ENCODE assay signal across 31 mouse cellular contexts in genomic region chr11:32355377-32355776, GRCm38 (mm10). TPM values are rescaled to one million over a fixed set of nuclear protein-coding genes. Genes with fewer than 3 reads are reported as not detected.
DNase-seq lines count a peak whose midpoint lies in the region; ATAC-seq lines count a peak whose summit lies in the region.
"Had no signal": no experiment of that assay in that cellular context is flagged by ENCODE, and none has a peak within 500 bp of the region (broad histone marks: within the 10 kb centered on the region; RNA-seq: fewer than 3 reads in every experiment).

No protein-coding gene starts in this region.

- DNase-seq in gastrocnemius, postnatal 25 days: peak; percentile 45
- DNase-seq in gastrocnemius, postnatal 36 days: no peak
- DNase-seq in 3T3-L1 (ENCODE audit: low read depth, low spot score): peak; percentile 68
- DNase-seq in NIH3T3 (ENCODE audit: low read depth): peak; percentile 74
- DNase-seq in skeletal muscle tissue, adult 2 months (ENCODE audit: low read depth, low spot score): peak; percentile 49
- DNase-seq in adrenal gland, adult 2 months: no peak
- DNase-seq: adrenal gland, postnatal 36 days; cerebellum, adult 2 months; cerebellum, postnatal 14 days; kidney, adult 2 months; kidney, postnatal 36 days; retina, postnatal 1 day; right cerebral cortex, postnatal 25 days; spleen, adult 18-20 months; thymus, postnatal 14 days had no signal

- H3K27ac ChIP-seq in forebrain, embryonic 15.5 days (replicated peaks): no peak overlapping the region
- H3K27ac ChIP-seq: forebrain, embryonic 12.5 days; heart, embryonic 10.5 days; heart, embryonic 15.5 days; hindbrain, embryonic 12.5 days; hindbrain, postnatal 0 days; intestine, embryonic 15.5 days; limb, embryonic 12.5 days; lung, embryonic 15.5 days; midbrain, embryonic 12.5 days had no signal

- intact Hi-C loops in gastrocnemius, postnatal 36 days (cut with DNase I): no loop called here

- H3K4me1 ChIP-seq in forebrain, embryonic 15.5 days: peaks cover 34% of the 10 kb centered on the region

- ATAC-seq in forebrain, embryonic 15.5 days (replicated peaks): no peak
- ATAC-seq: hindbrain, postnatal 0 days; intestine, embryonic 15.5 days had no signal

- H3K9ac ChIP-seq in forebrain, embryonic 15.5 days (replicated peaks): no peak overlapping the region
- H3K9ac ChIP-seq: forebrain, embryonic 12.5 days; heart, embryonic 15.5 days; hindbrain, embryonic 12.5 days; intestine, embryonic 15.5 days; lung, embryonic 15.5 days; midbrain, embryonic 12.5 days had no signal

- no peaks in the 10 kb centered on the region for H3K9me3 ChIP-seq in forebrain, embryonic 15.5 days
- H3K9me3 ChIP-seq: forebrain, embryonic 12.5 days; G1E; heart, embryonic 10.5 days; heart, embryonic 15.5 days; hindbrain, embryonic 12.5 days; intestine, embryonic 15.5 days; lung, embryonic 15.5 days; midbrain, embryonic 12.5 days had no signal

- no peak overlapping the region for H3K4me3 ChIP-seq in forebrain, embryonic 15.5 days
- H3K4me3 ChIP-seq: forebrain, embryonic 12.5 days; heart, embryonic 10.5 days; heart, embryonic 15.5 days; hindbrain, embryonic 12.5 days; intestine, embryonic 15.5 days; layer of hippocampus, adult 2 months; limb, embryonic 12.5 days; lung, embryonic 15.5 days; megakaryocyte, embryonic 14.5 days; midbrain, embryonic 12.5 days had no signal

- H3K36me3 ChIP-seq in forebrain, embryonic 15.5 days: peaks cover 12% of the 10 kb centered on the region
- H3K36me3 ChIP-seq: G1E had no signal

- 76% methylated on average over 1 of the region's 1 CpGs for WGBS in forebrain, embryonic 15.5 days

- H3K27me3 ChIP-seq in forebrain, embryonic 15.5 days: no peaks in the 10 kb centered on the region
- H3K27me3 ChIP-seq: forebrain, embryonic 12.5 days; heart, embryonic 15.5 days; hindbrain, embryonic 12.5 days; intestine, embryonic 15.5 days; limb, embryonic 12.5 days; lung, embryonic 15.5 days; midbrain, embryonic 12.5 days had no signal

- no peak overlapping the region for H3K4me2 ChIP-seq in forebrain, embryonic 15.5 days (replicated peaks)
- H3K4me2 ChIP-seq: forebrain, embryonic 12.5 days; heart, embryonic 15.5 days; hindbrain, embryonic 12.5 days; intestine, embryonic 15.5 days; limb, embryonic 12.5 days; liver, embryonic 11.5 days; lung, embryonic 15.5 days; midbrain, embryonic 12.5 days had no signal

RNA-seq across cellular contexts. Expression of gene Sh3pxd2b, which starts 7.8 kb away (rescaled TPM):
- total RNA-seq in gastrocnemius, postnatal 25 days (2021): 1 to 10 TPM; 4.4 to 7.1 TPM
- 1 to 10 TPM; 3.6 to 4.3 TPM for total RNA-seq in gastrocnemius, postnatal 36 days (2021)
- total RNA-seq in adrenal gland, adult 2 months (2021): 1 to 10 TPM; 5.2 to 7.4 TPM
- 3.0 and 3.4 TPM in 2 replicates for polyA plus RNA-seq in adrenal gland, adult 2 months (2012; rRNA removed)
- polyA plus RNA-seq in forebrain, embryonic 15.5 days (2015; fragmentation: Nextera tagmentation; extraction: Ambion mirVana): 17.3 and 18.0 TPM in 2 replicates
- polyA plus RNA-seq: G1E had no signal

RNA-seq across cellular contexts. Expression of gene Hbq1a, which starts 55.5 kb away (rescaled TPM):
- total RNA-seq in gastrocnemius, postnatal 25 days (2021): not detected
- total RNA-seq in gastrocnemius, postnatal 36 days (2021): not detected
- total RNA-seq in adrenal gland, adult 2 months (2021): not detected
- not detected in 2 replicates for polyA plus RNA-seq in adrenal gland, adult 2 months (2012; rRNA removed)
- polyA plus RNA-seq in forebrain, embryonic 15.5 days (2015; fragmentation: Nextera tagmentation; extraction: Ambion mirVana): 0.69 and 1.1 TPM in 2 replicates
- total RNA-seq: adrenal gland, adult 18-20 months; G1E; granulocyte monocyte progenitor cell, adult 5-6 weeks had no signal
- polyA plus RNA-seq: G1E; heart, embryonic 10.5 days; limb, embryonic 12.5 days had no signal

RNA-seq across cellular contexts. Expression of gene Hba-a2, which starts 59.1 kb away (rescaled TPM):
- total RNA-seq in gastrocnemius, postnatal 25 days (2021): 1,000 to 10,000 TPM in 1 of 2 experiments, 100 to 1,000 TPM in 1; 358 to 1,609 TPM
- total RNA-seq in gastrocnemius, postnatal 36 days (2021): 100 to 1,000 TPM; 195 to 294 TPM
- 1,000 to 10,000 TPM; 1,707 to 1,770 TPM for total RNA-seq in adrenal gland, adult 2 months (2021)
- polyA plus RNA-seq in adrenal gland, adult 2 months (2012; rRNA removed): 1,248 and 1,571 TPM in 2 replicates
- polyA plus RNA-seq in forebrain, embryonic 15.5 days (2015; fragmentation: Nextera tagmentation; extraction: Ambion mirVana): 5,603 and 5,963 TPM in 2 replicates

Comparison
In these comparisons a context has a peak if more than half of its experiments do, and no peak if none do; other contexts are left out.
1. DNase-seq: peak in gastrocnemius, postnatal 25 days (single experiment), 3T3-L1 (single experiment), NIH3T3 (single experiment) and skeletal muscle tissue, adult 2 months (single experiment); none in gastrocnemius, postnatal 36 days (0 of 2) and adrenal gland, adult 2 months (single experiment).